Mouse (Mus musculus) G1E (cell line): Measurements from ENCODE around the gene Mrpl48.

Source experiments
- CTCF ChIP-seq: IDR thresholded peaks from 2 replicates; pipeline ENCODE4 v1.5.1; 2012; ENCODE audit warnings: low read depth, low read length, inconsistent platforms, mixed read lengths
- GATA1 ChIP-seq: IDR thresholded peaks from 2 replicates; pipeline ENCODE4 v1.6.1; 2012; ENCODE audit warnings: borderline replicate concordance, low read length, inconsistent platforms, mixed read lengths
- POLR2AphosphoS5 ChIP-seq: IDR thresholded peaks from 2 replicates; pipeline ENCODE4 v1.6.1; 2012; ENCODE audit warnings: low read depth, low read length, inconsistent platforms; ENCODE audit not compliant: insufficient replicate concordance
- TAL1 ChIP-seq: conservative IDR thresholded peaks from 2 replicates; pipeline ENCODE4 v1.6.1; 2012; ENCODE audit warnings: low read depth, low read length, inconsistent platforms, mixed read lengths

DNA sequence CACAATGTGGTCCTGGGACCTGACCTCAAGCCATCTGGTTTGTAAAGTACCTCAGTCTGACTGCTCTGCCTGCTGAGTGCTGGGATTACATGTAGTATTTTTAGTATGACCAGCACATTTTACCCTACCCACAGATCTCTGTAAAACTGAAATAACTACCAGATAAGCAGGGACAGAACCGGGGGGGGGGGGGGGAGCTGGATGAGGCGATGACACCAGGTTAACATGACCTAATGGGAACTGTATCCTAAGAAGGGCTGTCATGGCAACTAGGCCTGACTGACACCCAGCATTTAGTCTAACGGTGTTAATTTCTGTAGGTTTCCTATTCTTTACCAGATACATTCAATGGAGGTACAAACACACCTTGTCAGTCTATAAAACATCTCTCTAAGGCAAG, 58.3 kb downstream of the Mrpl48 start:
- TF ChIP-seq CTCF (no peak), GATA1 (no peak), POLR2AphosphoS5 (no peak), TAL1 (no peak)
